Mouse (Mus musculus) mouse embryonic stem cell (cell line): ENCODE results near the gene Wscd2.

Experiments used
- in situ Hi-C, 2 experiments: fragments of 300-500 bp; cut with MboI; formaldehyde crosslinking; loops; 1 replicate in 1 of 2; 3 replicates in 1 of 2; pipeline ENCODE4 v1.14.3; 2019 to 2020; ENCODE audit warnings: low sequenced_read_pairs in 2 of 2, low pct_unique_long_range_greater_than_20kb in 1 of 2, mixed read lengths in 1 of 2; ENCODE audit not compliant: unreplicated experiment in 1 of 2

Wscd2 gene

GRCm38 (mm10) chr5:113559627-113560026 is 69.5 kb downstream of the Wscd2 start:
- in situ Hi-C loops: loop anchor here in 1 of 2 experiments (10.0 kb wide), 1 partner anchor 275 kb away; no protein-coding TSS in a partner anchor

- in situ Hi-C loops: no loop called here
These were observed 74.3 kb downstream of the Wscd2 start for GRCm38 (mm10) chr5:113564463-113564862.

GRCm38 (mm10) chr5:113565101-113565854 is 75.1 kb downstream of the Wscd2 start:
- in situ Hi-C loops: loop anchor here in 1 of 2 experiments (5.0 kb wide), 1 partner anchor 188 kb away; no protein-coding TSS in a partner anchor

GRCm38 (mm10) chr5:113565858-113566257 is 75.7 kb downstream of the Wscd2 start:
- in situ Hi-C loops: loop anchor here in 1 of 2 experiments (5.0 kb wide), 1 partner anchor 189 kb away; no protein-coding TSS in a partner anchor

GRCm38 (mm10) chr5:113570056-113570717 is 80.1 kb downstream of the Wscd2 start:
- in situ Hi-C loops: no loop called here

- in situ Hi-C loops: no loop called here
These were observed 87.4 kb downstream of the Wscd2 start for GRCm38 (mm10) chr5:113577555-113577954.

GRCm38 (mm10) chr5:113578428-113578827 is 88.3 kb downstream of the Wscd2 start:
- in situ Hi-C loops: no loop called here

GRCm38 (mm10) chr5:113579128-113579527 is 89.0 kb downstream of the Wscd2 start:
- in situ Hi-C loops: no loop called here

- in situ Hi-C loops: no loop called here
These were observed 90.1 kb downstream of the Wscd2 start for GRCm38 (mm10) chr5:113580248-113580647.

GRCm38 (mm10) chr5:113580801-113581200 is 90.7 kb downstream of the Wscd2 start:
- in situ Hi-C loops: no loop called here

- in situ Hi-C loops: no loop called here
These were observed 93.5 kb downstream of the Wscd2 start for GRCm38 (mm10) chr5:113583424-113584162.

GRCm38 (mm10) chr5:113584439-113584838 is 94.3 kb downstream of the Wscd2 start:
- in situ Hi-C loops: no loop called here

GRCm38 (mm10) chr5:113585619-113586457 is 95.7 kb downstream of the Wscd2 start:
- in situ Hi-C loops: loop anchor here (5.0 kb wide), 1 partner anchor 136 kb away; the partner anchor contains the start of gene 1700069L16Rik (in 2 of the 2)

- in situ Hi-C loops: loop anchor here (5.0 kb wide), 1 partner anchor 136 kb away; the partner anchor contains the start of gene 1700069L16Rik (in 2 of the 2)
These were observed 96.3 kb downstream of the Wscd2 start for GRCm38 (mm10) chr5:113586458-113586849.

- in situ Hi-C loops: no loop called here
These were observed 100.0 kb downstream of the Wscd2 start for GRCm38 (mm10) chr5:113590010-113590640.

GRCm38 (mm10) chr5:113591166-113591565 is 101.0 kb downstream of the Wscd2 start:
- in situ Hi-C loops: no loop called here

- in situ Hi-C loops: no loop called here
These were observed 101.7 kb downstream of the Wscd2 start for GRCm38 (mm10) chr5:113591751-113592230.
